Mouse (Mus musculus) ovary, postnatal 14 days (tissue): ENCODE results near the gene Osbpl8.

Experiments used
- DNase-seq: peaks from one replicate; pipeline ENCODE4 v3.0.0; 2022; ENCODE audit warnings: low spot score

Osbpl8 gene

GRCm38 (mm10) chr10:111234450-111235288, 70.1 kb downstream of the Osbpl8 start:
- DNase-seq, result no peak

GRCm38 (mm10) chr10:111235289-111235570, 70.7 kb downstream of the Osbpl8 start:
- DNase-seq, result no peak

GRCm38 (mm10) chr10:111237434-111237833, 72.9 kb downstream of the Osbpl8 start:
- DNase-seq, result no peak

- DNase-seq, result no peak
Measured at GRCm38 (mm10) chr10:111242677-111243076, 78.1 kb downstream of the Osbpl8 start.

GRCm38 (mm10) chr10:111247609-111248008, 83.1 kb downstream of the Osbpl8 start:
- DNase-seq, result no peak

- DNase-seq, result no peak
Measured at GRCm38 (mm10) chr10:111248177-111248576, 83.6 kb downstream of the Osbpl8 start.

GRCm38 (mm10) chr10:111250192-111250591, 85.6 kb downstream of the Osbpl8 start:
- DNase-seq, result no peak

- no peak for DNase-seq
Measured at GRCm38 (mm10) chr10:111251666-111252065, 87.1 kb downstream of the Osbpl8 start.

GRCm38 (mm10) chr10:111255228-111255627, 90.7 kb downstream of the Osbpl8 start:
- no peak for DNase-seq

- DNase-seq, result no peak
Measured at GRCm38 (mm10) chr10:111256156-111256555, 91.6 kb downstream of the Osbpl8 start.

GRCm38 (mm10) chr10:111257358-111257757, 92.8 kb downstream of the Osbpl8 start:
- DNase-seq, result no peak

- no peak for DNase-seq
Measured at GRCm38 (mm10) chr10:111258256-111258655, 93.7 kb downstream of the Osbpl8 start.

GRCm38 (mm10) chr10:111271687-111272086, 107.1 kb downstream of the Osbpl8 start:
- no peak for DNase-seq

GRCm38 (mm10) chr10:111272905-111273304, 108.4 kb downstream of the Osbpl8 start:
- no peak for DNase-seq

GRCm38 (mm10) chr10:111273463-111274088, 109.0 kb downstream of the Osbpl8 start:
- no peak for DNase-seq

GRCm38 (mm10) chr10:111275822-111276221, 111.3 kb downstream of the Osbpl8 start:
- no peak for DNase-seq

- DNase-seq, result no peak
Measured at GRCm38 (mm10) chr10:111297631-111298030, 133.1 kb downstream of the Osbpl8 start.

- DNase-seq, result peak; percentile 92
Measured at GRCm38 (mm10) chr10:111298140-111299098, 133.9 kb downstream of the Osbpl8 start, which contains the start of gene Bbs10. Gene Bbs10, plus strand, starts transcription at chr10:111298679.

- DNase-seq, result no peak
Measured at GRCm38 (mm10) chr10:111299591-111299990, 135.0 kb downstream of the Osbpl8 start.

GRCm38 (mm10) chr10:111301041-111301440, 136.5 kb downstream of the Osbpl8 start:
- no peak for DNase-seq

- DNase-seq, result no peak
Measured at GRCm38 (mm10) chr10:111302486-111302885, 137.9 kb downstream of the Osbpl8 start.

GRCm38 (mm10) chr10:111308850-111309501, 144.4 kb downstream of the Osbpl8 start:
- DNase-seq, result no peak
